Mouse (Mus musculus): ENCODE measurements around the gene Iqch. TPM values are rescaled to one million over a fixed set of nuclear protein-coding genes. Genes with fewer than 3 reads are reported as not detected.

The Iqch gene
- polyA plus RNA-seq (2012; rRNA removed) = 0.01 TPM in 1 of 2 replicates, not detected in the other

DNA sequence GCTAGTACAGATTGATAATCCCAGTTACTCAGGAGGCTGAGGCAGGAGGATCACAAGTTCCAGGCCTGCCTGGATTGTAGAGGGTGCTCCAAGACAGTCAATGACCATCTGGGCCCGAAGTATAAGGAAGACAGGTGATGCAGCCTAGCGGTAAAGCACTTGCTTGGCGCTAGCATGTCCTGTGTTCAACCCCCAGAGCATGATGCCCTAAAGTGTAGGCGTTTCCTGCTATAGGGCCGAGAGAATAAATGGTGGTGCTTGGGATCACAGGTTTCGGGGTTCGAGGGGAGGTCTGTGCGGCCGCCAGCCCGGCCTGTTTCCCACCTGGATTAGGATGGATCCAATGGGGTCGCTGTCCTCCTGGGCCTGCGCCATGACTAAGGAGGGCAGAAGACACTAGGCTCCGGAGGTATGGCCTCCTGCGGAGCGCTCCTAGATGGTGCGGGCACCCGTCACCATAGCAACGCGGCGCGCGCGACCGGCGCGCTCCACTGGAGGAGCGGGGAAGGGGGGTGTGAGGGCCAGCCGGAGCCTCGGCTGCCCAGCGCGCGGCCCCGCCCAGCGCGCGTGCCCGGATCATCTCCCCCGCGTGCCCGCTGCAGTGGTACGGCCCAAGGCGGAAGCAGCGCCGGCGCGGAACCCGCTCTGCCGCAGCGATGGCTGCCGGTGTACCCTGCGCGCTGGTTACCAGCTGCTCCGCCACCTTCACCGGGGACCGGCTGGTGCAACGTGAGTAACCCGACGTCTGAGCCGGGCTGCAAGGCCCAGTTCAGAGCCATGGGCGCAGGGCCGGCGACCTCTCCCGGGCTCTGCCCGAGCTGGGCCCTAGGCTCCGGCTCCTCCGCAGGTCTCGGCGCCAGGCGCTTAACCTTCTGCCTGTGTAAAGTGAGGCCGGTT lies at the start of gene Iqch, which contains the start of gene Aagab:
Iqch (minus strand) TSS at position 451 of the 897 bp plus-strand sequence.
Aagab (plus strand) TSS at position 618 of the 897 bp plus-strand sequence.

DNA sequence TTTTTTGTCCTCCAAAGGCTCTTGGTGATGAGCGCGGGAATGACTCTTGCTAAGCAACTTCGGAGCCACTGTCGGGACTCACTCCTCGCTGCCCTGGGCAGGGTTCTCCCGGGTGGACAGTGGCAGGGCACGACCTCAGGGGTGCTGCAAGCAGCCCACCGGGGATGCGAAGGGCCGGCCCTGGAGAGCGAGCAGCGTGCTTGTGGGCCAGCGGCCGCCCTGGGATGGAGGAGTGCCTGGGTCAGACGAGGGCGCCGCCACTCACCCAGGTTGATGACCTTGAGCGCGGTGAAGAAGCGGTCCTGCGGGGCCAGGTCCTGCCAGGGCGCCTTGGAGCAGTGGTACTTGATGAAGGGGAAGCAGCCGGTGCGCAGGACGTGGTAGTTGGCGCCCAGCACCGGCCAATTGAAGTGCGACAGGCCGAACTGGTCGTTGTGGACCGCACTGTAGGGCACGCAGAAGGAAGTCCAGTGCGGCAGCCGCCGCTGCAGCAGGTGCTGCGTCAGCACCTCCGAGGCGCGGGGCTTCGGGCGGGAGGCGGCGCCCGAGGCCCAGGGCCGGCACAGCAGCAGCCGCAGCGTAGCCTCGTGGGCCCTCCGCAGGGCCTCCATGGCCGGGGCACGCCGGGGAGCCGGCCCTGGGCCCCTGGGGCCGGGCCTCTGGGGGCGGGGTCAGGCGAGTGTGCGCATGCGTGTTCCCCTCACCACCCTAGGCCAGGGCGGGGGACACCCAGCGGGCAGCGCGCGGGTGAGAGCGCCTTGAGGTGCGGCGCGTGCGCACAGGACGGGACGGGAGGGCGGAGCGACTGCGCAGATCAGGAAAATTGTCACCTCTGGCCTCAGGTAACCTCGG lies 203.5 kb downstream of the Iqch start, which contains the start of gene 2300009A05Rik:
2300009A05Rik (minus strand) TSS at position 636 of the 852 bp plus-strand sequence.

DNA sequence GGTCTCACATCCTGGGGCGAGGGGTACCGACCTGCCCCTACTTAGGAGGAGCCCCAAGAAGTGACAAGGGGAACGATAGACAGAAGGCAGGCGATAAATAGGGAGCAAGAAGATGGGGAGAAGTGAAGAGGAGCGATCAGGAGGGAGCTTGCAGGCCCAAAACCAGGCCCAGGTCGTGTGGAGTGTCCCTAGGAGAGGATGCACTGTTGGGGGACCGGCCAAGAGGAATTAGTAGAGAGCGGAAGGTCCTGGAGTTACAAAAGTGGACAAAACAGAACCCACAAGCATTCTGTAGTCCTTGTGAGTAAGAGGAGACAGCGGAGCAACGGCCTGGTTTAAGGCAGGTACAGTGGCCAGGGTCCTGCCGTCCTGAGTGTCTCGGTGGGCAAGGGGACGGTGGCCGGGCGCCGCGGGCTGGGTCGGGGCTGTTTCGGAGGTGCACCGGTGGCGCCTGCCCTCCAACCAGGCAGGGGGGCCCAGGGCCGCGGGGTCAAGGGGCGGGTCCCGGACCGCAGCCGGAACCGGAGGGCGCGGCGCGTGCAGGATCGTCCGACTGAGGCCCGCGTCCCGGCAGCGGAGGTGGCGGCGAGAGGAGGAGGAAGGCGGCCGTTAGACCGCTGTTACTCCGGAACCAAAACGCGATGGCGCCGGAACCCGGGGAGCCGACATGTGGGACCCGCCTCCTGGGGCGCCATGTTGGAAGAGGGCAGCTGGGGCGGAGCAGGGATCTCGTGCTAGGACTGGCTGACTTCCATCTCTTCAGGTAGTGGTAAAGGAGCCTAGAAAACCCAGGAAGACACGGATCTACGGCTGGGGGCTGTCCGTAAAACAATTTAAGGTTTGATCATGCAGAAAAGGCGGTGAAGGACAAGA lies 224.8 kb downstream of the Iqch start, which contains the start of gene Map2k5:
Map2k5 (minus strand) TSS at position 633 of the 873 bp plus-strand sequence.

Other genes starting within 250 kb of the Iqch start
- 5.2 and 5.9 TPM in 2 replicates for gene Map2k5, start 224.6 kb downstream of the Iqch start, polyA plus RNA-seq (2012; rRNA removed)
- 10.1 and 12.0 TPM in 2 replicates for gene 2300009A05Rik, start 203.2 kb downstream of the Iqch start, polyA plus RNA-seq (2012; rRNA removed)
- 7.5 and 8.1 TPM in 2 replicates for gene Aagab, start 167 bp upstream of the Iqch start, polyA plus RNA-seq (2012; rRNA removed)
- 3.1 and 3.5 TPM in 2 replicates for gene Smad3, start 155.5 kb upstream of the Iqch start, polyA plus RNA-seq (2012; rRNA removed)